Comparison of ENCODE assay signal across 16 mouse cellular contexts in genomic region chr15:3755636-3756035, GRCm38 (mm10).
DNase-seq lines count a peak whose midpoint lies in the region; ATAC-seq lines count a peak whose summit lies in the region.
"Had no signal": no experiment of that assay in that cellular context is flagged by ENCODE, and none has a peak within 500 bp of the region (broad histone marks: within the 10 kb centered on the region; RNA-seq: fewer than 3 reads in every experiment).

No protein-coding gene starts in this region.

- H3K9ac ChIP-seq in hindbrain, embryonic 14.5 days = no peak overlapping the region
- H3K9ac ChIP-seq in hindbrain, embryonic 12.5 days = no peak overlapping the region
- H3K9ac ChIP-seq in intestine, embryonic 16.5 days (ENCODE audit: low read depth, low read length) = no peak overlapping the region
- H3K9ac ChIP-seq: embryonic facial prominence, embryonic 13.5 days; liver, embryonic 12.5 days; neural tube, embryonic 12.5 days had no signal

- no peaks in the 10 kb centered on the region for H3K9me3 ChIP-seq in hindbrain, embryonic 14.5 days (ENCODE audit: control insufficient read depth, low read length)
- no peaks in the 10 kb centered on the region for H3K9me3 ChIP-seq in hindbrain, embryonic 12.5 days (replicated peaks)
- H3K9me3 ChIP-seq in intestine, embryonic 16.5 days (ENCODE audit: control insufficient read depth, low read length) = no peaks in the 10 kb centered on the region
- no peaks in the 10 kb centered on the region for H3K9me3 ChIP-seq in limb, embryonic 10.5 days (replicated peaks)
- H3K9me3 ChIP-seq: embryonic facial prominence, embryonic 13.5 days; liver, embryonic 12.5 days; neural tube, embryonic 12.5 days had no signal

- H3K4me3 ChIP-seq in hindbrain, embryonic 14.5 days (replicated peaks; ENCODE audit: low read length) = no peak overlapping the region
- H3K4me3 ChIP-seq in hindbrain, embryonic 12.5 days = no peak overlapping the region
- H3K4me3 ChIP-seq in intestine, embryonic 16.5 days (ENCODE audit: low read length) = no peak overlapping the region
- no peak overlapping the region for H3K4me3 ChIP-seq in limb, embryonic 10.5 days
- H3K4me3 ChIP-seq: embryonic facial prominence, embryonic 13.5 days; liver, embryonic 12.5 days; neural tube, embryonic 12.5 days had no signal

- ATAC-seq in hindbrain, embryonic 14.5 days (ENCODE audit: low FRiP score) = no peak
- no peak for ATAC-seq in hindbrain, embryonic 12.5 days (ENCODE audit: low FRiP score)
- no peak for ATAC-seq in intestine, embryonic 16.5 days
- ATAC-seq: liver, embryonic 12.5 days had no signal

- WGBS in hindbrain, embryonic 14.5 days = 80% methylated on average over 2 of the region's 2 CpGs
- 87% methylated on average over 2 of the region's 2 CpGs for WGBS in hindbrain, embryonic 12.5 days
- 65% methylated on average over 2 of the region's 2 CpGs for WGBS in intestine, embryonic 16.5 days
- 90% methylated on average over 2 of the region's 2 CpGs for WGBS in limb, embryonic 10.5 days

- H3K27me3 ChIP-seq in hindbrain, embryonic 14.5 days (ENCODE audit: control insufficient read depth, insufficient read depth, low read length) = no peaks in the 10 kb centered on the region
- H3K27me3 ChIP-seq in hindbrain, embryonic 12.5 days = no peaks in the 10 kb centered on the region
- no peaks in the 10 kb centered on the region for H3K27me3 ChIP-seq in intestine, embryonic 16.5 days (replicated peaks; ENCODE audit: control insufficient read depth, insufficient read depth, low read length)
- no peaks in the 10 kb centered on the region for H3K27me3 ChIP-seq in limb, embryonic 10.5 days (ENCODE audit: low read depth, poor library complexity, severe bottlenecking)
- H3K27me3 ChIP-seq: embryonic facial prominence, embryonic 13.5 days; liver, embryonic 12.5 days; neural tube, embryonic 12.5 days had no signal

- intact Hi-C loops in left cerebral cortex, postnatal 36 days (cut with DNase I) = no loop called here

- H3K4me1 ChIP-seq in hindbrain, embryonic 14.5 days (replicated peaks; ENCODE audit: control insufficient read depth, insufficient read depth, low read length) = no peaks in the 10 kb centered on the region
- no peaks in the 10 kb centered on the region for H3K4me1 ChIP-seq in hindbrain, embryonic 12.5 days
- H3K4me1 ChIP-seq in intestine, embryonic 16.5 days (ENCODE audit: control insufficient read depth, insufficient read depth, low read length) = no peaks in the 10 kb centered on the region
- no peaks in the 10 kb centered on the region for H3K4me1 ChIP-seq in limb, embryonic 10.5 days
- H3K4me1 ChIP-seq: embryonic facial prominence, embryonic 13.5 days; liver, embryonic 12.5 days; neural tube, embryonic 12.5 days had no signal

- H3K27ac ChIP-seq in hindbrain, embryonic 14.5 days = no peak overlapping the region
- no peak overlapping the region for H3K27ac ChIP-seq in hindbrain, embryonic 12.5 days
- H3K27ac ChIP-seq in intestine, embryonic 16.5 days (ENCODE audit: low read length) = no peak overlapping the region
- no peak overlapping the region for H3K27ac ChIP-seq in limb, embryonic 10.5 days
- H3K27ac ChIP-seq: embryonic facial prominence, embryonic 13.5 days; liver, embryonic 12.5 days; macrophage; neural tube, embryonic 12.5 days had no signal

- peak; percentile 55 for DNase-seq in hindbrain, embryonic 14.5 days (ENCODE audit: low spot score)
- peak; percentile 45 for DNase-seq in brain, embryonic 18.5 days (ENCODE audit: low read depth, low spot score)
- DNase-seq in layer of hippocampus, adult 18-20 months (ENCODE audit: low spot score in 2 of 2) = peak; percentile 59 to 78
- peak; percentile 14 to 41 for DNase-seq in left cerebral cortex, postnatal 36 days (ENCODE audit: low spot score in 2 of 2)
- no peak for DNase-seq in cerebellum, postnatal 14 days
- DNase-seq in limb, embryonic 10.5 days (ENCODE audit: low spot score) = no peak
- DNase-seq: adrenal gland, adult 8-10 months; cerebellum, adult 18-20 months; kidney, postnatal 36 days had no signal

- no peak overlapping the region for H3K4me2 ChIP-seq in hindbrain, embryonic 14.5 days (replicated peaks)
- no peak overlapping the region for H3K4me2 ChIP-seq in hindbrain, embryonic 12.5 days (replicated peaks)
- H3K4me2 ChIP-seq in intestine, embryonic 16.5 days (ENCODE audit: low read depth, low read length) = no peak overlapping the region
- H3K4me2 ChIP-seq: embryonic facial prominence, embryonic 13.5 days; heart, embryonic 11.5 days; liver, embryonic 12.5 days; neural tube, embryonic 12.5 days had no signal

- H3K36me3 ChIP-seq in hindbrain, embryonic 14.5 days (replicated peaks; ENCODE audit: control insufficient read depth, insufficient read depth) = no peaks in the 10 kb centered on the region
- no peaks in the 10 kb centered on the region for H3K36me3 ChIP-seq in hindbrain, embryonic 12.5 days
- H3K36me3 ChIP-seq in intestine, embryonic 16.5 days (ENCODE audit: control insufficient read depth, insufficient read depth, low read length) = no peaks in the 10 kb centered on the region
- H3K36me3 ChIP-seq in limb, embryonic 10.5 days = no peaks in the 10 kb centered on the region
- H3K36me3 ChIP-seq: embryonic facial prominence, embryonic 13.5 days; liver, embryonic 12.5 days; neural tube, embryonic 12.5 days had no signal

Comparison
In these comparisons a context has a peak if more than half of its experiments do, and no peak if none do; other contexts are left out.
1. DNase-seq: peak in hindbrain, embryonic 14.5 days (single experiment), brain, embryonic 18.5 days (single experiment), layer of hippocampus, adult 18-20 months (2 of 2) and left cerebral cortex, postnatal 36 days (2 of 2); none in cerebellum, postnatal 14 days (0 of 2) and limb, embryonic 10.5 days (single experiment).